In genomic region chr9:30976339-30977023, GRCm38 (mm10) we compare ENCODE assay signal across 11 mouse cellular contexts. TPM values are rescaled to one million over a fixed set of nuclear protein-coding genes. Genes with fewer than 3 reads are reported as not detected.
A peak's percentile ranks its signal among the peaks of the same experiment; 100 is the strongest.
DNase-seq lines count a peak whose midpoint lies in the region; ATAC-seq and TF ChIP-seq lines count a peak whose summit lies in the region.
"Had no signal": no experiment of that assay in that cellular context is flagged by ENCODE, and none has a peak within 500 bp of the region (broad histone marks: within the 10 kb centered on the region; RNA-seq: fewer than 3 reads in every experiment).

No protein-coding gene starts in this region.

- H3K4me3 ChIP-seq in kidney, adult 2 months (ENCODE audit: insufficient read depth, low read depth, low read length): no peak overlapping the region
- no peak overlapping the region for H3K4me3 ChIP-seq in embryonic facial prominence, embryonic 11.5 days (ENCODE audit: low read depth, low read length)
- H3K4me3 ChIP-seq in midbrain, embryonic 16.5 days (ENCODE audit: low read depth, low read length): no peak overlapping the region
- no peak overlapping the region for H3K4me3 ChIP-seq in kidney, embryonic 14.5 days (ENCODE audit: low read length)

- TF ChIP-seq CTCF in kidney, adult 2 months (conservative IDR thresholded peaks at IDR 0.05; ENCODE audit: insufficient read depth, insufficient read length, low read depth, low read length): 0 out of 2 replicates have a peak, but pooled peaks have one; percentile 7

- ATAC-seq in embryonic facial prominence, embryonic 11.5 days (replicated peaks; ENCODE audit: insufficient number of reproducible peaks, low FRiP score, low TSS enrichment, low read depth): peak; percentile 82
- ATAC-seq in midbrain, embryonic 16.5 days: no peak
- no peak for ATAC-seq in kidney, embryonic 14.5 days (ENCODE audit: low FRiP score, low TSS enrichment)

- intact Hi-C loops in heart, postnatal 25 days (cut with DNase I): no loop called here

- H3K4me1 ChIP-seq in kidney, adult 2 months (ENCODE audit: control insufficient read depth, insufficient read depth, low read length): no peaks in the 10 kb centered on the region
- no peaks in the 10 kb centered on the region for H3K4me1 ChIP-seq in embryonic facial prominence, embryonic 11.5 days (ENCODE audit: control insufficient read depth, insufficient read depth, low read length)
- no peaks in the 10 kb centered on the region for H3K4me1 ChIP-seq in midbrain, embryonic 16.5 days (ENCODE audit: control insufficient read depth, insufficient read depth, low read length)
- no peaks in the 10 kb centered on the region for H3K4me1 ChIP-seq in kidney, embryonic 14.5 days (ENCODE audit: control insufficient read depth, insufficient read depth, low read length)

- no peak overlapping the region for H3K4me2 ChIP-seq in embryonic facial prominence, embryonic 11.5 days (ENCODE audit: low read depth, low read length)
- H3K4me2 ChIP-seq in midbrain, embryonic 16.5 days (ENCODE audit: low read length): no peak overlapping the region
- no peak overlapping the region for H3K4me2 ChIP-seq in kidney, embryonic 14.5 days (replicated peaks; ENCODE audit: low read depth, low read length)

- no peak overlapping the region for H3K9ac ChIP-seq in embryonic facial prominence, embryonic 11.5 days (replicated peaks; ENCODE audit: low read length)
- no peak overlapping the region for H3K9ac ChIP-seq in midbrain, embryonic 16.5 days (ENCODE audit: low read depth, low read length)
- H3K9ac ChIP-seq in kidney, embryonic 14.5 days (ENCODE audit: low read depth, low read length): no peak overlapping the region

- 85% methylated on average over 11 of the region's 11 CpGs for WGBS in kidney, adult 2 months
- WGBS in embryonic facial prominence, embryonic 11.5 days: 52% methylated on average over 11 of the region's 11 CpGs
- WGBS in midbrain, embryonic 16.5 days: 75% methylated on average over 11 of the region's 11 CpGs
- WGBS in kidney, embryonic 14.5 days: 76% methylated on average over 11 of the region's 11 CpGs

- no peaks in the 10 kb centered on the region for H3K36me3 ChIP-seq in kidney, adult 2 months (ENCODE audit: control insufficient read depth, insufficient read depth, low read length)
- no peaks in the 10 kb centered on the region for H3K36me3 ChIP-seq in embryonic facial prominence, embryonic 11.5 days (replicated peaks; ENCODE audit: control insufficient read depth, insufficient read depth, low read depth, low read length)
- H3K36me3 ChIP-seq in midbrain, embryonic 16.5 days (ENCODE audit: control insufficient read depth, insufficient read depth, low read length): no peaks in the 10 kb centered on the region
- no peaks in the 10 kb centered on the region for H3K36me3 ChIP-seq in kidney, embryonic 14.5 days (ENCODE audit: control insufficient read depth, insufficient read depth, low read length)

- no peak for DNase-seq in kidney, adult 2 months
- no peak for DNase-seq in kidney, adult 11 months
- DNase-seq in embryonic facial prominence, embryonic 11.5 days (ENCODE audit: low spot score): peak; percentile 79
- DNase-seq in heart, postnatal 25 days (ENCODE audit: low spot score): peak; percentile 21
- DNase-seq in lung, postnatal 36 days: peak; percentile 48
- DNase-seq in adrenal gland, adult 18-20 months (ENCODE audit: low spot score in 2 of 2): no peak
- DNase-seq: gastrocnemius, postnatal 10 days; thymus, adult 18-20 months had no signal

- TF ChIP-seq POLR2A in kidney, adult 2 months (IDR thresholded peaks at IDR 0.05; ENCODE audit: low read depth, low read length): no peak

- H3K27me3 ChIP-seq in kidney, adult 2 months (replicated peaks; ENCODE audit: control insufficient read depth, insufficient read depth, low read length): no peaks in the 10 kb centered on the region
- no peaks in the 10 kb centered on the region for H3K27me3 ChIP-seq in embryonic facial prominence, embryonic 11.5 days (ENCODE audit: control insufficient read depth, insufficient read depth, low read length)
- no peaks in the 10 kb centered on the region for H3K27me3 ChIP-seq in midbrain, embryonic 16.5 days (ENCODE audit: control insufficient read depth, insufficient read depth, low read depth, low read length)
- H3K27me3 ChIP-seq in kidney, embryonic 14.5 days (ENCODE audit: control insufficient read depth, insufficient read depth, low read length): no peaks in the 10 kb centered on the region

- H3K9me3 ChIP-seq in embryonic facial prominence, embryonic 11.5 days (replicated peaks; ENCODE audit: control insufficient read depth, low read length): no peaks in the 10 kb centered on the region
- no peaks in the 10 kb centered on the region for H3K9me3 ChIP-seq in midbrain, embryonic 16.5 days (replicated peaks; ENCODE audit: control insufficient read depth, low read length, poor library complexity, severe bottlenecking)
- no peaks in the 10 kb centered on the region for H3K9me3 ChIP-seq in kidney, embryonic 14.5 days (ENCODE audit: control insufficient read depth, low read length)

- no peak overlapping the region for H3K27ac ChIP-seq in kidney, adult 2 months (ENCODE audit: insufficient read depth, low read depth, low read length)
- no peak overlapping the region; the same call in 1 of the 2 replicates for H3K27ac ChIP-seq in embryonic facial prominence, embryonic 11.5 days (replicated peaks; ENCODE audit: low read depth, low read length)
- no peak overlapping the region for H3K27ac ChIP-seq in midbrain, embryonic 16.5 days (ENCODE audit: low read length)
- H3K27ac ChIP-seq in kidney, embryonic 14.5 days (ENCODE audit: low read depth, low read length): no peak overlapping the region

RNA-seq across cellular contexts. Expression of gene Adamts8, which starts 34.1 kb away (rescaled TPM):
- polyA plus RNA-seq in kidney, adult 2 months (2012; rRNA removed): 0.83 and 1.7 TPM in 2 replicates
- polyA plus RNA-seq in embryonic facial prominence, embryonic 11.5 days (2014; fragmentation: Nextera tagmentation; extraction: Ambion mirVana): 0.59 and 0.64 TPM in 2 replicates
- total RNA-seq in heart, postnatal 25 days (2021): 1 to 10 TPM; 3.7 to 6.0 TPM
- 1.1 and 2.2 TPM in 2 replicates for polyA plus RNA-seq in midbrain, embryonic 16.5 days (2015; fragmentation: Nextera tagmentation; extraction: Ambion mirVana)
- 0.35 and 0.40 TPM in 2 replicates for polyA plus RNA-seq in kidney, embryonic 14.5 days (2014; fragmentation: Nextera tagmentation; extraction: Ambion mirVana)
- under 1 TPM; 0.16 to 0.23 TPM for total RNA-seq in adrenal gland, adult 18-20 months (2021)
- total RNA-seq: neutrophil, adult 5-6 weeks had no signal

RNA-seq across cellular contexts. Expression of gene Zbtb44, which starts 54.0 kb away (rescaled TPM):
- 8.3 and 9.9 TPM in 2 replicates for polyA plus RNA-seq in kidney, adult 2 months (2012; rRNA removed)
- polyA plus RNA-seq in embryonic facial prominence, embryonic 11.5 days (2014; fragmentation: Nextera tagmentation; extraction: Ambion mirVana): 6.0 and 6.3 TPM in 2 replicates
- total RNA-seq in heart, postnatal 25 days (2021): 10 to 100 TPM; 28.3 to 35.8 TPM
- polyA plus RNA-seq in midbrain, embryonic 16.5 days (2015; fragmentation: Nextera tagmentation; extraction: Ambion mirVana): 3.6 and 4.1 TPM in 2 replicates
- polyA plus RNA-seq in kidney, embryonic 14.5 days (2014; fragmentation: Nextera tagmentation; extraction: Ambion mirVana): 7.5 and 7.7 TPM in 2 replicates
- total RNA-seq in adrenal gland, adult 18-20 months (2021): 10 to 100 TPM; 27.0 to 55.9 TPM

RNA-seq across cellular contexts. Expression of gene Adamts15, which starts 54.2 kb away (rescaled TPM):
- 6.2 and 7.3 TPM in 2 replicates for polyA plus RNA-seq in kidney, adult 2 months (2012; rRNA removed)
- 7.5 and 7.6 TPM in 2 replicates for polyA plus RNA-seq in embryonic facial prominence, embryonic 11.5 days (2014; fragmentation: Nextera tagmentation; extraction: Ambion mirVana)
- 10 to 100 TPM in 1 of 2 experiments, 1 to 10 TPM in 1; 8.3 to 10.6 TPM for total RNA-seq in heart, postnatal 25 days (2021)
- 7.4 and 9.0 TPM in 2 replicates for polyA plus RNA-seq in midbrain, embryonic 16.5 days (2015; fragmentation: Nextera tagmentation; extraction: Ambion mirVana)
- 1.9 and 5.8 TPM in 2 replicates for polyA plus RNA-seq in kidney, embryonic 14.5 days (2014; fragmentation: Nextera tagmentation; extraction: Ambion mirVana)
- 1 to 10 TPM; 4.0 to 5.8 TPM for total RNA-seq in adrenal gland, adult 18-20 months (2021)
- total RNA-seq: neutrophil, adult 5-6 weeks had no signal

Comparison
In these comparisons a context has a peak if more than half of its experiments do, and no peak if none do; other contexts are left out.
1. DNase-seq: peak in embryonic facial prominence, embryonic 11.5 days (single experiment), heart, postnatal 25 days (single experiment) and lung, postnatal 36 days (single experiment); none in kidney, adult 2 months (single experiment), kidney, adult 11 months (single experiment) and adrenal gland, adult 18-20 months (0 of 2).